Mouse (Mus musculus): ENCODE results near the gene Brdt. TPM values are rescaled to one million over a fixed set of nuclear protein-coding genes. Genes with fewer than 3 reads are reported as not detected.
A peak's percentile ranks its signal among the peaks of the same experiment; 100 is the strongest.

The Brdt gene
- 10 to 100 TPM; 14.5 to 14.7 TPM for total RNA-seq (2021)
- long read RNA-seq, partial matches to known transcripts: 3 of 8 reads
- long read RNA-seq, other reads (novel, unspliced or antisense): 5 of 8 reads

DNA sequence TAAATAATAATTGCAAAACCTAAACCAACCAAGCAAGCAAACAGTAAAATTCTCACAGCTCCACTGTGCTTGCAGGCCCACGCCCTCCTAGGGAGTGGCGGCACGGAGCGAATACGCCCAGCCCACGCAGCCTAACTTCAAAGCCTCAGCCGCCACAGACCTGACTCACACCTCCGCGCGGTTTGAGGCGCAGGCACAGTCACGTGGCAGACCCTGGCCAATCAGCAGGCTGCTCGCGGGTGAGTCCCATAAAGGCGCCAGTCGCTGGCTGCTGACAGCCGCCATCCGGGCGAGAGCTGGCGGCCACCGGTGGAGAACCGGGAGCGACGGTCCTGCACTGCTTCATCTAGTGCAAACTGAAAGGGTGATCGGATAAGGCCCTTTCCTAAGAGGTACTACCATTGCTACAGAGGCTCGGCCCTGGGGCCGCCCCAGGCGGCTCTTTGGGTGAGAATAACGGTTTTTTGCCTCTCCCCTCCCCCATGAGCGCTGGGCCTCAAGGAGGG lies at the start of gene Brdt:
Brdt (plus strand) TSS at position 244 of the 506 bp plus-strand sequence.
- DNase-seq (ENCODE audit: low spot score in 2 of 2): no peak

DNA sequence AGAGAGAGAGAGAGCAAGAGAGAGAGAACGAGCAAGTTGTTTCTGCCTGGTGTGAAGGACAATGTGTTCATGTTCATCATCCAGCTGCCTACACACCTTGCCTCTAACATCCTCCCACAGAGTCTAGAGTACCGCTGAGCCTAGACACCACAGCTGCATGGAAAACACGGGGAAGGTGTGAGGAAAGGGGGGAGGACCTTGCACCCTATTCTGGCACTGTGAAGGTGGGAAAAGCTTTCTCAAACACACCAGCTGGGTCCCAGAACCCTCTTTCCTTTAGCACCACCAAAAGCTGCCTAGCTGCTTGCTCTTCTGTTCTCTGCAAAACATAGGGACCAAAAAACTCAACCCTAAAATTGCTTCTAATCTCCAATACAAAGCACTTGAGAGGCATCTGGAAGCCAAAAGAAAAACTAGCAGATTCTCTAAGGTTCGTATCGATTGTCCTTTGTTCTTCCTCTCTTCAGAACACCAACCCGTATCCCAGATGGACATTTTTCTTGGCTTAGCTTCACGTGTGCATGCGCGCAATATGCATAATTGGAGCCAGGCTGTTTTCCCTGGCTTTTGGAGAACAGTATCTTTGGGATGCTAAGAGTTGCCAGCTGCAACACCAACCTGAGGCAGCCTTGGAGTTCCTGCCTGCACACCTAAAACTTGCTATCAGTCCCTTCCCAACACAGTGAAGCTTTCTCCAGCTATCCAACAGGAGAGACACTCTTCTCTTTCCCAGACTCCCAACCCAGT lies 48.2 kb upstream of the Brdt start:
- peak in 1 of 2 experiments; percentile 37 for DNase-seq (ENCODE audit: low spot score in 2 of 2)

DNA sequence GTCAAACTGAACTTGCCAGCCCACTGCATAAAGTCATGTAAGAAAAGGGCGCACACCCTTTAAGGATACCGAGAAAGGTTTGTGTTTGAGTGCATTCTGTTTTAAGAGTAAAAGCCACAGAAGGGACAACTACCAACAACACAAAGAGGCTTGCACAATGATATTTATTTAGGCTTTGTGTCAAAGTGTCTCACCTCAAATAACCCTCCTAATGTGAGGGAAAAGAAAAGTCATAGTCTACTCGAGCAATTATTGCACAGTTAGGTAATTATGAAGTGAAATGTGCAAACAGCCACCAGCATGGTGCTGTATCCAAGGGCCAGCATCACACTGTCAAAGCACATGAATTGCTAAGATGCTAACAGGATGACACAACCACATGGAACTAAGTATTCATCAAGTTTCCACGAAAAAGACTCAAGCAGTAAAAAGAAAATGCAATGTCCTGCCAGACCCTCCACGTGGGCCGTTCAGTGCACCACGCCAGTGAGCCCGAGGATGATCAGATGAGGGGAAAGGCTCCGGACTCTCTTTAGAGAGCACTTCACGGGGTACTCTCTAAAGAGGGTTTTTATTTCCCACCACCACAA lies 46.9 kb upstream of the Brdt start:
- DNase-seq (ENCODE audit: low spot score in 2 of 2): no peak

DNA sequence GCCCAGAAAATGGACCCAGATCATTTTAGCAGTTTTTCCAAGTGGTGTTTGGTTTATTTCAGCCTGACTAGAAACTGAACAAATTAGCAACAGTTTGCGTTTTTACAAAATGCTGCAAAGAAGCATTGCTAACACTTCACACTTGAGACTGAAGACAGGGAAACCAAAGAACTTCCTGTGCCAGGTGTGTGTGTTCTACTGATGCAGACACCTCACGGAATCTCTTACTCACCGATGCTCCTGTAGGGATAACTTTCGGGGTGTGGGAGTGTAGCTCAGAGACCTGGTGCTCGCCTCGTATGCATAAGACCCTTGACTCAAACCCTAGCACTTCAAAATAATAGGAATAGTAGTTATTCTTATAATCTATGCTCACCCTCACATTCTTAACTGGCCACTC lies 45.4 kb upstream of the Brdt start:
- DNase-seq (ENCODE audit: low spot score in 2 of 2): no peak

DNA sequence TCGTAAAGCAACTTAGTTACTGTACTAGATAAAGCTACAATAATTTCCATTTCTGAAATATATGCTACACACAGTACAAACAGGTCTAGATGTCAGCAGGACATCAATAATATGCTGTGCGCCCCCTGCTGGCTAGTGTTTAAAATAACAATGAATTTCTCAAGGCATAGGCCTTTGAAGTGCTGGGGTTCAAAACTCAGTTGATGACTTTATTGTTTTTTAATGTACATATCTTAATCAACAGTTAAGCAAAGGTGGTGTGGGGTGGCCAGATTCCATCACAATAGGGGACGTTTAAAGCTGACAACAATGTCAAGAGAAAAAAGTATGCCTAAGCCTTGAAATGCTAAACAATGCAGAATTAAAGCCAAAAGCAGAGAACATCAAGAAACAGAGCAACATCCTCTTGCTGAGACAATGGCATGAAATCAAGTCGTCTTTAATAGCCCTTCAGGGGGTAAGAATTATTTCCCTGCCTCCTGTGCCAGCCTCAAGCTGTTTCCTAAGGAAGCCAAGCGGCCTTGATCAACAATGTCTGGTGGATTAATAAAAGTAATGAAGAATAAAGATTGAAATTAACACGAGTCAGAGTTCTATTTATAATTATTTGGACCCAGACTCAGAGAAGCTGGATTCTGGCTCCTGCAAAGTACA lies 43.6 kb upstream of the Brdt start:
- DNase-seq (ENCODE audit: low spot score in 2 of 2): peak; percentile 66 to 74

DNA sequence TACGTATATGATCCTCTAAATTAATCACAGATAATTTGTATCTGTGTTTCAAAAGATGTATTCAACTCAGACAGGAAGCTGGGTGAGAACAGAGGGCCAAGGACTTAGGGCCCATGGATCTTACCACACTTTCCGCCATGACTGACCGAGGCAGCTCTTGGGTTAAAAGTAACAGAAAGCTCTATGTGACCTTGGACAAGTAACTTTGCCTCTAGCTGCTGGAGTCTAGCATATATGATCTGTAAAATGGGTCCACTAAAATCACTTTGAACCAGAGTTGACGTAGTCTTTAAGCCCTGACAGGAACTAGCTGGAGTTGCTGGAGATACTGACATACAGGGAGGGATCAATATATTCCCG lies 43.1 kb upstream of the Brdt start:
- DNase-seq (ENCODE audit: low spot score in 2 of 2): no peak

DNA sequence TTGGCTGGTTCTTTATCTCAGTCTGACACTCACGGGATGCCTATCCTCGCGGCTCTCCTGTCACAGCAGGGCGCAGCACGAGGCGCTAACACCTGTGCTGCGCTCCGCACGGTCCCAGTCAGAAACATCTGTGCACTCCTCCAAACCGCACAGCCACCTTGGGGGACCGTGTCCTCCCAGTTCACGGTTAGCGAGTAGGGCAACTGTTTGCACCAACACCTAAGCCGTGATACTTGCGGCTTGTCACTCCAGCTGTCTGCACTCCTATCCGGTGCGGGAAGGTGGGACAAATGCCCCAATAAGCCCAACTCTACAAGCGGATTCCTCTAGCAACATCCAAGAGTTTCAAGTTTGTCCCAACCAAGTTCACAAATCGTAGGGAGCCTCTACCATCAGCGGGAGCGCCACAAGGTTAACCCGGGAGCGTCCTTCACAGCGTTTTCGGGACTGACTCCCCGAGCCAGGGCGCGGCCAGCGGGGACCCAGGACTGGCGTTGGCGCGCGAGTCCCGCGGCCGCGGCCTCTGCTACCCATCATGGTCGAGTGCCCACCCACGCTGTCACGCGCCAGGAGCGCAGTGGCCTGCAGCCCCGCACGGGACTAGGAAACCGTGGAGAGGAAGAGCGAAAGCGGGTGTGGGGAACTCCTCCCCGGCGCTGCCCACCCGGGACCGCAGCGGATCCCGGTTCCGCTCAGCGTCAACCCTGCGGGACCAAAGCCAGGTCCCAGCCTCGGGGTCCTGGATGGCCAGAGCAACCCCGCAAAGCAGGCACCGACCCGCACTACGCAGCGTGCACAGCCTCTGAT lies 42.3 kb upstream of the Brdt start:
- DNase-seq (ENCODE audit: low spot score in 2 of 2): peak; percentile 47 to 49

DNA sequence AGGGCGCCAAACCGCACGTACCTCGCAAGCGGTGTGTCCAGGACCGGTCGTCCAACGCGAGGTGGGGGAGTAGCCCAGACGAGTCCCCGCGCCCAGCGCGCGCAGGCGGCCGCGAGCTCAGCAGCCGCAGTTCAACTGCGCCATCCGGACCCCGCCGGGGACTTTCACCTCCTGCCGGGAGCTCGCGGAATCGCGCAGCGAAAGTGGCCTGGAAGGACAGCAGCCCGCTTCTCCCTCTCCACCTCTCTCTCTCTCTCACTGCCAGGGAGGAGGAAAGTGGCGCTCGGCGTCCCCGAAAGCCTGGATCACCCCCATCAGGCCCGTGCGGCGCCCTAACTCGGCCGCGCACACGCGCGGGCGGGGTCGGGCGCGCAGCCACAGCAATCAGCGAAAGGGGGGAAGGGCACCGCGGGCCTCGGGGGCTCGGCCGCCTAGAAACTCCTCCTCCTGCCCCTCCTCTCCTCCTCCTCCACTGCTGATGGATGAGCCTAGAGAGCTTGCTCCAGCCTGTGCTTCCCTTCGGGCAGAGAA lies 41.7 kb upstream of the Brdt start, which contains the start of gene Tgfbr3:
Tgfbr3 (minus strand) TSS at position 396 of the 531 bp plus-strand sequence.
- peak; percentile 72 to 82 for DNase-seq (ENCODE audit: low spot score in 2 of 2)

DNA sequence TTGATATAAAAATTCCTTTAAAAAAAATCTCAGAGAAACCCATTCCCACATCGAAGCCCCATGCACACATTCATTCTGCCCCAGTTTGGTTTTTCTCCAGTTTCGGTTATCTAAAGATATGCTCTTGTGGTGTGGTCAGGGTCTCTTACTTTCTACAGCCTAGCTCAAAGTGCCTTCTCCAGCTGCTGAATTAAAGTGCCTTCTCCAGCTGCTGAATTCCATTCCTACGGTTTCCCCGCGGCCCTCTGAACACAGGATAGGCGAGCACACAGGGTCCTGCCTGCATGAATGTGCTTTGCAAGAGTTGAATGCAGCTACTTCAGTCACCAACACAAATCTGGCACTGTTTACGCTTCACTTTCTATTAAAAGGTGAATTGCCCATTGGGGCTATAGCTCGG lies 41.0 kb upstream of the Brdt start:
- DNase-seq (ENCODE audit: low spot score in 2 of 2): no peak

DNA sequence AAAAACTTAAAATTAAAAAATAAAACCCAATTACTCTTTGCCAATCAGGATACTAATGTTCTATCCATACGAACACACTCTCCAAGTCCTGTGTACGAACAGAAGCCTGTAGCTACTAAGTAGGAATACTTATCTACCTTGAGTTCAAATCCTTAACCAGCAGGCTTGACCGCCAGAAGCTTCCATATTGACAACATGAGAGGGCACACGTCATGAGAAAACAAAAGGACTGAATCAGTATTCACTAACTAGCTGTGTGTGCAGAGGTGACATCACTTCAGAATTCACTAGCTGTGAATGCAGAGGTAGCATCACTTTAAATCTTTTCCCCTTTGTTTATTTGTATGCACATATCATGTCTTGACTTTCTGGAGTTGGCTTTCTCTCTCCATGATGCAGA lies 36.9 kb upstream of the Brdt start:
- DNase-seq (ENCODE audit: low spot score in 2 of 2): no peak

DNA sequence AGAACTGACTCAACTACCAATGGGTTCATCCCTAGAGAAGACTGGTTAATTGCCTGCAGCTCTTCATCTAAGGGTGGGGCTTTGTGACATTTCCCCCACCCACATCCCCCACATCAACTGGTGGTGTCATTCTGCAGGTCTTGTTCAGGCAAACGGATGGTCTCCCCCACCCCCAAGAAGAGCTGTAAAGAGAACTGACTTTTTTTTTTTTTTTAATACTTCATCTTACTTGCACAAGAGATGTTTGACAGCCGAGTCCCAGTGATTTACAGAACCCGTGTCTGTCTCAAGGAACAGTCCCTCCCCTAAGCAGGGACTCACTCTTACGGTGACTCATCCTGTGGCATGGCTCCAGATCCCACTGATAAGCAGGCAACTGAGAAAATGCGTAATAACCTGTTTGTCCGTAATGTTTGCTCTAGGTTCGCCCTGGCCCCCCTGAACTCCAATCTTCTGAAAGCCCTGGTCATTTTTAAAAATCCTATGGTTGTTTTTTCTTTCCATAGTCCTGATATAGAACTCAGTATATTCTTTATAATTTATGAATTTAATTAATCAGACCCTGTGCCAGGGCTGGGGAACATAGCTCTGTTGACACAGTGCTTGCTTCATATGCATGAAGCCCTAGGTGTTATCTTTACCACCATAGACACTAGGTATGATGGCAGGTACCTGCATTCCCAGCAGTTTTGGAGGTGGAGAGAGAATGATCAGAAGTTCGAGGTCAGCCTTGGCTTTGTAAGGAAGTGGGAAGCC lies 35.7 kb upstream of the Brdt start:
- no peak for DNase-seq (ENCODE audit: low spot score in 2 of 2)

DNA sequence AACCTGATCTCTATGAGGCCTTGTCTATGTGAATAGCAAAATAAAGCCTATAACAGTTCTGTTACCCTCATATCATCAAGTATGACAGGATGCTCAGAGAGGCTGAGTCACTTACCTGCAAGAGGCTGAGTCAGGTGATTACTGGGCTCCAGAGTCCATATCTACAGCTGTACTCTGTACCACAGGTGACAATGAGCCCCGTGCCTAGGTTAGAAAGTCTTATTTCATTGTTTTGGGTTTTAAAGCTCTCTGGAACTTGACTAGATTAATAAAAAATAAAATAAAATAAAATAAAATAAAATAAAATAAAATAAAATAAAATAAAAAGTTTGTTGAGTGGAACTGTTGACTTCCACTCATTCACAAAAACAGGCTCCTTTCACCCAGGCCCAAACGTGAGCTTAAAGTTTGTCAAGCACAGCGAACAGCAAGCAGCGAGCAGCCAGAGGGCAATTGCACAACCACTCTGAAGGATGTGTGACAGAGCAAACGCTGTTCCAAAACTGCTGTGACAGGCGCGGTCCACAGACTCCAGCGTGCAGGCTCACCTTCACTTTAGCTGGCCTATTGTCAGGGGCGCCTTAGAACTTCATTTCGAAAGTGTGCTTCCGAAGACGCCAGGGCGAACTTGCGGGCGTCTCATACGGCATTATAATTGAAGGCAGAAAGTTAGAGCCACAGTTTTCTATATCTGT lies 35.0 kb upstream of the Brdt start:
- DNase-seq (ENCODE audit: low spot score in 2 of 2): no peak

DNA sequence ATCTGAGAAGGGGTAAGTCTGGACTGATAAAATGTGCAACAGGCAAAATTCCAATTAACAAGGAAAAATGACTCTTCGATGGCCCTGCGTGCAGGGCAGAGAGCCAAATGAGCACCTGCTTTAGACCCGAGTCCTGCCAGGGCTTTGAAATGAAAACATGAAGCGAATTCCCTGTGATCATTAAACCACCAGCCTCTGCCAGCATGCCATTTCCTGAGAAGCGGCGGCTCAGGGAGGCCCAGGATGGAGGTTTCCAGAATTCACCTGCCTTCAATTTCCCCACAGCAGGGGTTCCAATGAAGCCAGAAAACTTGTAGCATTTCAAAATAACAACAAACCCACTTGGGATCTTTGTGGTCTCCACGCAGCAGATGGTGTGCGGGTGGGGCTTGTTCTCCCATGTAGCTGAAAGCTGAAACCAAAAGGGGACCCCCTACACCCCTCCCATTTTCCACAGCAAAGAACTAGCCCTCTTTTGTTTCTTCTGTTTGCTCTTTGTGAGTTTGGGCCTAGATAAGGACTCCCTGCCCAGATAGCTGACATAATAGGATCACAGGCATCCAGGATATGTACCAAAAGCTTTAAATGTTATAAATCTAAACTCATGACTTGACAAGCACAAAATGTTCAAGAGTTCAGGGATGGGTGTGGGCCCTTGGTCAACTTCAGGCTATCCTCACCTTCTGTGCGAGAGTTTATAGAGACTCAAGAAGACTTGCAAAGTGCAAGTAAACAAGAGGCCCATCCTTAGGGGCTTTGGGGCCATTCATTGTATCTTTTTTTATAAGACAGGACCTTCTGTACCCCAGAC lies 34.2 kb upstream of the Brdt start:
- no peak for DNase-seq (ENCODE audit: low spot score in 2 of 2)

DNA sequence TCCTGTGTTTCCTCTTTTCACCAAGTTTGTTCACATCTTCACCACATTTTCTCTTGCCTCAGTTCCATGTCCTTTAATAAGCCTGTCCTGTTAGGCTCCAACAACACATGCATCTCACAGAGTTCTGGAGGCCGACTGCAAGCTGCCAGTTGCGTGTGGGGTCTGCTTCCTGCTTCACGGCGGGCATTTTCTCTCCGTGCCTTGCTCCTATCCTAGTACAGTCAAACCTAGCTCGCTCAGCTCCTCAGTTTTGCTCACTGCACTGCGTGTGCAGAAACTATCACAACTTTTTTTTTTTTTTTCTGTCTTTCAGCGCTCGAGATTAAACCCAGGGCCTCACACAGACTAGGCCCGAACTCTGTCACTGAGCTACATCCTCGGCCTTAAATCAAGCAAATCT lies 32.1 kb upstream of the Brdt start:
- no peak for DNase-seq (ENCODE audit: low spot score in 2 of 2)

DNA sequence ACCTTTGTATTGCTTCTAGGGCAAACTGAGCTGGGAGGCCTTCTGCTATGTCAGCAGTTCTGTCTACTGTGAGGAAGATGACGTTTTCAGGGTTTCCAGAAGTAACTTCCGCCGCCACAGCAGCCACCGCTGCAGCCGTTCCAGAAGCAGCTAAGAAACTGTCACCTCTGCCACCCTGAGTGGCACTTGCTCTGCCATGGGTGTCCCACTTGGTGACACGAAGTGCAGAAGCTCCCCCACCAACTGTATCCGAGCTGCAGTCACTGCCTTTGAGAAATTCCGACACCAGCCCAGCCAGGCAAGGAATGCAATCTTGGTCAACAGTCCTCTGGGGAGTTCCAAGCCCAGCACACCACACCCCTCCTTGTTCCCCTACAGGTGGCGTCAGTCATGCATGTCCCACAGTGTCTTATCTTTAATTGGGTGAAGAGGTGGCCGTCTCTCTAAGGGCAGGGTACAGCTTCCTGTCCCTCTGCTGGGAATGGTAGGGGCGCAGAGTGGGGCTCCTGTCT lies 27.6 kb upstream of the Brdt start:
- no peak for DNase-seq (ENCODE audit: low spot score in 2 of 2)

DNA sequence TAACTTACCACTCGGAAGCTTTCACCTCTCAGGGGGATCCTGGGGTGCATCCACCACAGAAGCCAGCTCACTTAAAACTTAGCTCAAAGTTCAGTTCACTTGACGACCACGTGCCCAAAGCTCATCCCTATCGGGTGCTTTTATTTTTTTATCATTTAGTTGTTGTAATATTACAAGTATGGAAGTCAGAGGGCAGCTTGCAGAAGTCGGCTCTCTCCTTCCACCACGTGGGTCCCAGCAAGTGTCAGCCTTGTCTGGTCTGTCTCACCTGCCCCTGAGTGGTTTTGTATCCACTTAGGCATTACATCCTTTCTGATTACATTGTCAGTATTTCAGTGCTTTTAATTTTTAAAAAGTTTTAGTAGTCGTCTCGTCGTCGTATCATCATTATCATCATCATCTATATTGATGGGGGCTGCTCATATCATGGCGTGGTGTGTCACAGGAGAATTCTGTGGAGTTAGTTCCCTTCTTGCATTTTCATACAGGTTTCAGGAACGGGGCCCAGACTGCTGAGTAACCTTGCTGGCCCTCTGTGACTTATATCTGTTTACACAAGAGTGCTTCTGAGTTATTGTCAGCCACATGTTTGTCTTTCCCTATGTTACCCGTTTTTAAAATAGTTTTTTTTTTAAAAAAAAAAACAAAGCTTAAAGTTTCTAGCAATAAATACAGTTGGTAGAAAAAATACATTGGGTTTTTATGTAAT lies 26.7 kb upstream of the Brdt start:
- DNase-seq (ENCODE audit: low spot score in 2 of 2): no peak

DNA sequence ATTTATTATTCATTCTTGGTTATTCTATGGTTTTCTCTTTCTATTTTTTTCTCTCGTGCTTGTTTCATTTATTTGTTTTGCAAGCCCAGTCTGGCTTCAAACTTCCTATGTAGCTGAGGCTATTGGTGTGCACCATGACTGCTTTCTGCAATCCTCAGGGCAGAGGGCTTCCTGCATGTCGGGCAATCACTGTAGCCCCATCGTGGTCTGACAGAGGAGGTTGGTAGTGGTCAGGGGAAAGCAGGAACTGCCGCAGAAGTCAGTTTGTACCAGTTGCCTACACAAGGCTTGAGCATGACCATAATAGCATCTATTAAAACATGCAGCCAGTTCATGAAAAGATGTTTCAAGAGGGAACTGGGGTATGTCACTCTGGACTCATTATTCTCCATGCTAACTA lies 23.5 kb upstream of the Brdt start:
- DNase-seq (ENCODE audit: low spot score in 2 of 2): no peak

DNA sequence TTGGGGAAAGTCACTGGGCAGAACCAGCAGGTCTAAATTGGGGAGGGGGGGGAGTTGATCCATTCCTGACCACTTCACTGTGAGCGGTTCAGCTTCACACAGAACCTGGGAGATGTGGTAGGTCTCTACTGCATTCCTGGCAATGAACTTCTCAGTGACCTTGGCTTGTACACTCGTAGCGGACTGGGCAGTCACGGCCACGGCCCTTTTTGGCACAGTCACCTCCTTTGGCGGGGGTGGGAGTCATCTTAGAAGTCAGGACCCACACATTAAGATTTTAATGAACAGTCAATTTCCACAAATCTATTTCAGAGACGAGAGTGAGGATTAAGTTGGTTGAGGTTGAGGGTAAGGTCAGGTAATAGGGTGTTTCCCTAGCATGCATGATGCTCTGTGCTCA lies 13.8 kb upstream of the Brdt start:
- DNase-seq (ENCODE audit: low spot score in 2 of 2): no peak

Data from layer of hippocampus, postnatal 10 days (tissue).